Mouse (Mus musculus): Measurements from ENCODE around the gene Ccdc154. TPM values are rescaled to one million over a fixed set of nuclear protein-coding genes. Genes with fewer than 3 reads are reported as not detected.

The Ccdc154 gene
- polyA plus RNA-seq, 1 experiment = not detected

- H3K4me3 ChIP-seq (ENCODE audit: low read depth, low read length) = no peak overlapping the region
- no peaks in the 10 kb centered on the region for H3K4me1 ChIP-seq (ENCODE audit: control insufficient read depth, insufficient read depth, low read length)
- H3K27ac ChIP-seq (ENCODE audit: insufficient read depth, low read length) = no peak overlapping the region
- TF ChIP-seq EP300 (IDR thresholded peaks at IDR 0.05; ENCODE audit: insufficient read depth, low read depth, low read length) (no peak), POLR2A (IDR thresholded peaks at IDR 0.05; ENCODE audit: insufficient read depth, low read length) (no peak), CTCF (IDR thresholded peaks at IDR 0.05; ENCODE audit: low read depth, low read length) (no peak)
- H3K36me3 ChIP-seq (ENCODE audit: control insufficient read depth, insufficient read depth, low read length, poor library complexity, severe bottlenecking) = peaks cover 16% of the 10 kb centered on the region
- H3K9ac ChIP-seq (ENCODE audit: low read depth, poor library complexity, severe bottlenecking) = no peak overlapping the region
- H3K9me3 ChIP-seq (replicated peaks; ENCODE audit: control insufficient read depth, insufficient read depth, low read length, poor library complexity, severe bottlenecking) = no peaks in the 10 kb centered on the region
- no peaks in the 10 kb centered on the region for H3K27me3 ChIP-seq (ENCODE audit: control insufficient read depth, insufficient read depth, low read length, poor library complexity, severe bottlenecking)
Measured at GRCm38 (mm10) chr17:25210680-25211466, 48.6 kb downstream of the Ccdc154 start.

GRCm38 (mm10) chr17:25211705-25212104 lies 49.4 kb downstream of the Ccdc154 start:
- H3K27me3 ChIP-seq (ENCODE audit: control insufficient read depth, insufficient read depth, low read length, poor library complexity, severe bottlenecking) = no peaks in the 10 kb centered on the region
- no peak overlapping the region for H3K27ac ChIP-seq (ENCODE audit: insufficient read depth, low read length)
- no peaks in the 10 kb centered on the region for H3K9me3 ChIP-seq (replicated peaks; ENCODE audit: control insufficient read depth, insufficient read depth, low read length, poor library complexity, severe bottlenecking)
- H3K9ac ChIP-seq (ENCODE audit: low read depth, poor library complexity, severe bottlenecking) = no peak overlapping the region
- H3K36me3 ChIP-seq (ENCODE audit: control insufficient read depth, insufficient read depth, low read length, poor library complexity, severe bottlenecking) = peaks cover 16% of the 10 kb centered on the region
- TF ChIP-seq EP300 (IDR thresholded peaks at IDR 0.05; ENCODE audit: insufficient read depth, low read depth, low read length) = no peak
- no peak for TF ChIP-seq CTCF (IDR thresholded peaks at IDR 0.05; ENCODE audit: low read depth, low read length)
- TF ChIP-seq POLR2A (IDR thresholded peaks at IDR 0.05; ENCODE audit: insufficient read depth, low read length) = no peak
- no peaks in the 10 kb centered on the region for H3K4me1 ChIP-seq (ENCODE audit: control insufficient read depth, insufficient read depth, low read length)
- no peak overlapping the region for H3K4me3 ChIP-seq (ENCODE audit: low read depth, low read length)

GRCm38 (mm10) chr17:25215431-25215830 lies 53.2 kb downstream of the Ccdc154 start:
- H3K27me3 ChIP-seq (ENCODE audit: control insufficient read depth, insufficient read depth, low read length, poor library complexity, severe bottlenecking) = no peaks in the 10 kb centered on the region
- TF ChIP-seq POLR2A (IDR thresholded peaks at IDR 0.05; ENCODE audit: insufficient read depth, low read length) (no peak), CTCF (IDR thresholded peaks at IDR 0.05; ENCODE audit: low read depth, low read length) (no peak), EP300 (IDR thresholded peaks at IDR 0.05; ENCODE audit: insufficient read depth, low read depth, low read length) (no peak)
- no peaks in the 10 kb centered on the region for H3K4me1 ChIP-seq (ENCODE audit: control insufficient read depth, insufficient read depth, low read length)
- no peak overlapping the region for H3K9ac ChIP-seq (ENCODE audit: low read depth, poor library complexity, severe bottlenecking)
- H3K27ac ChIP-seq (ENCODE audit: insufficient read depth, low read length) = no peak overlapping the region
- no peak overlapping the region for H3K4me3 ChIP-seq (ENCODE audit: low read depth, low read length)
- no peaks in the 10 kb centered on the region for H3K9me3 ChIP-seq (replicated peaks; ENCODE audit: control insufficient read depth, insufficient read depth, low read length, poor library complexity, severe bottlenecking)
- peaks cover 10% of the 10 kb centered on the region for H3K36me3 ChIP-seq (ENCODE audit: control insufficient read depth, insufficient read depth, low read length, poor library complexity, severe bottlenecking)

- Histone ChIP-seq H3K36me3 (ENCODE audit: control insufficient read depth, insufficient read depth, low read length, poor library complexity, severe bottlenecking) (0 out of 2 replicates have a peak, but pooled peaks cover 2% of the 10 kb centered on the region), H3K27ac (ENCODE audit: insufficient read depth, low read length) (no peak overlapping the region), H3K4me3 (ENCODE audit: low read depth, low read length) (no peak overlapping the region), H3K9me3 (replicated peaks; ENCODE audit: control insufficient read depth, insufficient read depth, low read length, poor library complexity, severe bottlenecking) (no peaks in the 10 kb centered on the region), H3K4me1 (ENCODE audit: control insufficient read depth, insufficient read depth, low read length) (peaks cover 2% of the 10 kb centered on the region), H3K9ac (ENCODE audit: low read depth, poor library complexity, severe bottlenecking) (no peak overlapping the region), H3K27me3 (ENCODE audit: control insufficient read depth, insufficient read depth, low read length, poor library complexity, severe bottlenecking) (no peaks in the 10 kb centered on the region)
- TF ChIP-seq POLR2A (IDR thresholded peaks at IDR 0.05; ENCODE audit: insufficient read depth, low read length) (no peak), EP300 (IDR thresholded peaks at IDR 0.05; ENCODE audit: insufficient read depth, low read depth, low read length) (no peak)
Measured at GRCm38 (mm10) chr17:25218967-25219366, 56.7 kb downstream of the Ccdc154 start.

GRCm38 (mm10) chr17:25219492-25220295 lies 57.4 kb downstream of the Ccdc154 start:
- H3K27ac ChIP-seq (ENCODE audit: insufficient read depth, low read length) = no peak overlapping the region

GRCm38 (mm10) chr17:25220746-25221145 lies 58.5 kb downstream of the Ccdc154 start:
- no peak for TF ChIP-seq EP300 (IDR thresholded peaks at IDR 0.05; ENCODE audit: insufficient read depth, low read depth, low read length)
- TF ChIP-seq CTCF (IDR thresholded peaks at IDR 0.05; ENCODE audit: low read depth, low read length) = no peak
- no peak for TF ChIP-seq POLR2A (IDR thresholded peaks at IDR 0.05; ENCODE audit: insufficient read depth, low read length)
- H3K9me3 ChIP-seq (replicated peaks; ENCODE audit: control insufficient read depth, insufficient read depth, low read length, poor library complexity, severe bottlenecking) = no peaks in the 10 kb centered on the region
- H3K36me3 ChIP-seq (ENCODE audit: control insufficient read depth, insufficient read depth, low read length, poor library complexity, severe bottlenecking) = no peaks in the 10 kb centered on the region
- no peak overlapping the region for H3K9ac ChIP-seq (ENCODE audit: low read depth, poor library complexity, severe bottlenecking)
- H3K27me3 ChIP-seq (ENCODE audit: control insufficient read depth, insufficient read depth, low read length, poor library complexity, severe bottlenecking) = no peaks in the 10 kb centered on the region
- H3K27ac ChIP-seq (ENCODE audit: insufficient read depth, low read length) = no peak overlapping the region
- H3K4me3 ChIP-seq (ENCODE audit: low read depth, low read length) = no peak overlapping the region
- peaks cover 2% of the 10 kb centered on the region for H3K4me1 ChIP-seq (ENCODE audit: control insufficient read depth, insufficient read depth, low read length)

More at GRCm38 (mm10) chr17:25219492-25220295, 57.4 kb downstream of the Ccdc154 start:
- Histone ChIP-seq H3K36me3 (ENCODE audit: control insufficient read depth, insufficient read depth, low read length, poor library complexity, severe bottlenecking) (no peaks in the 10 kb centered on the region), H3K4me3 (ENCODE audit: low read depth, low read length) (no peak overlapping the region), H3K4me1 (ENCODE audit: control insufficient read depth, insufficient read depth, low read length) (peaks cover 2% of the 10 kb centered on the region), H3K9ac (ENCODE audit: low read depth, poor library complexity, severe bottlenecking) (no peak overlapping the region), H3K27me3 (ENCODE audit: control insufficient read depth, insufficient read depth, low read length, poor library complexity, severe bottlenecking) (no peaks in the 10 kb centered on the region), H3K9me3 (replicated peaks; ENCODE audit: control insufficient read depth, insufficient read depth, low read length, poor library complexity, severe bottlenecking) (no peaks in the 10 kb centered on the region)
- TF ChIP-seq CTCF (IDR thresholded peaks at IDR 0.05; ENCODE audit: low read depth, low read length) (no peak), POLR2A (IDR thresholded peaks at IDR 0.05; ENCODE audit: insufficient read depth, low read length) (no peak), EP300 (IDR thresholded peaks at IDR 0.05; ENCODE audit: insufficient read depth, low read depth, low read length) (no peak)

Other genes starting within 250 kb of the Ccdc154 start
- 54.8 and 59.5 TPM in 2 replicates for gene Mapk8ip3, start 225.5 kb upstream of the Ccdc154 start, polyA plus RNA-seq (2011; ENCODE audit: insufficient read depth, insufficient read length, low read depth, missing spikeins)
- gene Jpt2, start 201.8 kb upstream of the Ccdc154 start, polyA plus RNA-seq (2011; ENCODE audit: insufficient read depth, insufficient read length, low read depth, missing spikeins) = 220 and 226 TPM in 2 replicates
- gene Cramp1l, start 146.7 kb upstream of the Ccdc154 start, polyA plus RNA-seq (2011; ENCODE audit: insufficient read depth, insufficient read length, low read depth, missing spikeins) = 18.1 and 19.4 TPM in 2 replicates
- gene Ift140, start 146.4 kb upstream of the Ccdc154 start, polyA plus RNA-seq (2011; ENCODE audit: insufficient read depth, insufficient read length, low read depth, missing spikeins) = 24.2 and 32.6 TPM in 2 replicates
- 0.70 TPM in 1 of 2 replicates, not detected in the other for gene Tmem204, start 78.9 kb upstream of the Ccdc154 start, polyA plus RNA-seq (2011; ENCODE audit: insufficient read depth, insufficient read length, low read depth, missing spikeins)
- gene Telo2, start 46.5 kb upstream of the Ccdc154 start, polyA plus RNA-seq (2011; ENCODE audit: insufficient read depth, insufficient read length, low read depth, missing spikeins) = 17.1 and 18.3 TPM in 2 replicates
- gene Ptx4, start 41.7 kb upstream of the Ccdc154 start, polyA plus RNA-seq (2011; ENCODE audit: insufficient read depth, insufficient read length, low read depth, missing spikeins) = not detected in 2 replicates
- 16.0 and 20.9 TPM in 2 replicates for gene Clcn7, start 29.1 kb upstream of the Ccdc154 start, polyA plus RNA-seq (2011; ENCODE audit: insufficient read depth, insufficient read length, low read depth, missing spikeins)
- gene Gm38655, start 13.0 kb downstream of the Ccdc154 start, polyA plus RNA-seq (2011; ENCODE audit: insufficient read depth, insufficient read length, low read depth, missing spikeins) = not detected in 2 replicates
- gene BC003965, start 22.1 kb downstream of the Ccdc154 start, polyA plus RNA-seq (2011; ENCODE audit: insufficient read depth, insufficient read length, low read depth, missing spikeins) = 13.6 and 14.9 TPM in 2 replicates
- gene Unkl, start 25.9 kb downstream of the Ccdc154 start, polyA plus RNA-seq (2011; ENCODE audit: insufficient read depth, insufficient read length, low read depth, missing spikeins) = 21.1 and 22.9 TPM in 2 replicates
- gene Gnptg, start 77.7 kb downstream of the Ccdc154 start, polyA plus RNA-seq (2011; ENCODE audit: insufficient read depth, insufficient read length, low read depth, missing spikeins) = 15.2 and 19.5 TPM in 2 replicates
- 23.5 and 25.2 TPM in 2 replicates for gene Tsr3, start 77.7 kb downstream of the Ccdc154 start, polyA plus RNA-seq (2011; ENCODE audit: insufficient read depth, insufficient read length, low read depth, missing spikeins)
- 1.3 and 1.6 TPM in 2 replicates for gene Baiap3, start 93.9 kb downstream of the Ccdc154 start, polyA plus RNA-seq (2011; ENCODE audit: insufficient read depth, insufficient read length, low read depth, missing spikeins)
- 430 and 432 TPM in 2 replicates for gene Ube2i, start 112.2 kb downstream of the Ccdc154 start, polyA plus RNA-seq (2011; ENCODE audit: insufficient read depth, insufficient read length, low read depth, missing spikeins)
- gene Prss34, start 135.9 kb downstream of the Ccdc154 start, polyA plus RNA-seq (2011; ENCODE audit: insufficient read depth, insufficient read length, low read depth, missing spikeins) = not detected in 2 replicates
- gene Prss28, start 146.2 kb downstream of the Ccdc154 start, polyA plus RNA-seq (2011; ENCODE audit: insufficient read depth, insufficient read length, low read depth, missing spikeins) = not detected in 2 replicates
- gene Prss29, start 156.2 kb downstream of the Ccdc154 start, polyA plus RNA-seq (2011; ENCODE audit: insufficient read depth, insufficient read length, low read depth, missing spikeins) = not detected in 2 replicates
- not detected in 2 replicates for gene Tpsab1, start 183.1 kb downstream of the Ccdc154 start, polyA plus RNA-seq (2011; ENCODE audit: insufficient read depth, insufficient read length, low read depth, missing spikeins)
- gene Tpsb2, start 203.8 kb downstream of the Ccdc154 start, polyA plus RNA-seq (2011; ENCODE audit: insufficient read depth, insufficient read length, low read depth, missing spikeins) = not detected in 2 replicates
- not detected in 2 replicates for gene Tpsg1, start 206.8 kb downstream of the Ccdc154 start, polyA plus RNA-seq (2011; ENCODE audit: insufficient read depth, insufficient read length, low read depth, missing spikeins)